Mouse (Mus musculus): ENCODE data around the gene Hpcal1.
"Not testable (repeated sequence)": the region's sequence is repeated elsewhere in the genome, so short reads cannot be mapped to it uniquely, and the experiment has no call there.

Gene Hpcal1

DNA sequence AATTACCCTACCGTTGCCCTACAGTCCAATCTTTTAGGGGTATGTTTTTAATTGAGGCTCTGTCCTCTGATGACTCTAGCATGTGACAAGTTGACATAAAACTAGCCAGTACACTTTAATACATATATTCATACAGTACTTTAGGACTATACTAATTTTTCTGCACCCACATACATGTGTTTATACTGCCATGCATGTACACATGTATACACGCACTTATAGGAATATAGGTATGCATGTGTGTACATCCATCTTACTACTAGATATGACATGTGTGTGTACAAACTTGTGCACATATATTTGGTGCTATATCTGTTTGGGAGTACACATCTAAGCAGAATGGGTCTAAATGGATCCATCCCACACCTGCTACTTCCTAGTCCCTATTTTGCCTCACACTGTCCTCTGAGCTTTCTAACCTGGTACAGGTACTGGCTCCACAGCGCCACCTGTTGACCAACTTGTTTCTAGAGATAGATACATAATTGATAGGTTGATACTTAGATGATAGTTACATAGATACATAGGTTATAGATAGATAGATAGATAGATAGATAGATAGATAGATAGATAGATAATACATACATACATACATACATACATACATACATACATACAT is 105.1 kb downstream of the Hpcal1 start:
- peak; percentile 31 for DNase-seq

DNA sequence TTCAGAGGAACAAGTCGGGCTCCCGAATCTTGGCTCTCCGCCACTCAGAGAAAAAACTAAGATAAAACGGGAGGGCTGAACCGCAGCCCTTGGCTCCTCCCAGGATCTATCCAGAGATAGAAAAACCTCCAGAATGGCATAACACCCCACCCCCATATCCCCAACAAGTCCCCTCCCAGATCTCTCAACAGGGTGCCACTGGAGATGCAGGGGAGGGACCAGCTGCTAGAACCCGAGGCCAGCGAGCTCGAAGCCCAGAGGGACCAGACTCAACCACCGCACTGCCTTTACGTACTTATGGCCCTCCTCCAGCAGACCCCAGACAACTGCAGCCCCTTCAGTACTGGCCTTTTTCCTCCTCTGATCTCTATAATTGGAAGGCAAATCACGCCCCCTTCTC is 107.6 kb downstream of the Hpcal1 start:
- DNase-seq = not testable (repeated sequence)

DNA sequence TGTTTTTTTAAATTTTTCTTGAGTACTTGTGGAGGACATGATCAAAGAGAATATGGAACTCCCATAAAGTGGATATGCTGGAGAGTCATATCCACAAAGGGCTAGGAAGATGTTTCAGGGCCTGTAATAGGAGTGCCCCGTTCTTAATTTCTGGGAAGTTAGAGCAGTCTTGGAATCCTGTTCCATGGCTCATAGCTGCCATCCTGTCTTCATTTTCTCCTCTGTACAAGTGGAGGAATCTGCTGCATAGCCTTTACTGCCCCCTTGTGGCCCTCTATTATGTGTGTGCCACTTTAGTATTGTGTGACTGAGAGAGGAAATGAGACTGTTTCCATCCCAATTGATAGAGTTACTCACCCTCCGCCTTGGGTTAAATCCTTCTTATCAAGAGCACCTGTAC is 117.9 kb downstream of the Hpcal1 start:
- peak; percentile 65 for DNase-seq

DNA sequence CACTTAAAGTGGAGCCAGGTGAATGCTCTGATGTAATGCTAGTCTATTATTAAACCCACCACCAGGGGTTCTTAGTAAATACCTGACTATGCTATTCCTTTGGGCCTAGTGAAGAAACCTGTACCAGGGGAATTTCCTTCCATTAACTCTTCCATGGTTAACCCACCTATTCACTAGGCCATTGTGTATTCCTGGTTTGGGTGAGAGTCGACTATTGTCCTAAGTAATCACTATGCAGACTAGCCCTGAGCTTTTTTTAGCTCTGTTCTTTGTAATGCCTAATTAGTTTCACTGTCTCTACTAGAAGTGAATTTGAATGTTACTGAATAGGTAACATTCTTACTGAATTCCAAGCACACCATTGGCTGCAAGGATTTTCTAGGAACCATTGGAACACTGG is 144.6 kb downstream of the Hpcal1 start:
- DNase-seq = not testable (repeated sequence)

All from right cerebral cortex, adult 18-20 months (tissue).